Mouse (Mus musculus) c-Kit-positive CD71-positive TER-119-positive erythroid progenitor cells, embryonic 14.5 days (primary cell): ENCODE measurements around the gene Gm45062.

Experiments
- DNase-seq: peaks from one replicate; pipeline ENCODE4 v3.0.0-alpha.2; 2013; ENCODE audit warnings: low spot score

Gene Gm45062

GRCm38 (mm10) chr6:8619582-8620350 is 360.5 kb downstream of the Gm45062 start:
- DNase-seq: no peak

GRCm38 (mm10) chr6:8623045-8623444 is 363.8 kb downstream of the Gm45062 start:
- DNase-seq: no peak

- no peak for DNase-seq
Measured at GRCm38 (mm10) chr6:8628226-8628625, 369.0 kb downstream of the Gm45062 start.

- DNase-seq: no peak
Measured at GRCm38 (mm10) chr6:8628715-8629267, 369.5 kb downstream of the Gm45062 start.

GRCm38 (mm10) chr6:8630531-8630930 is 371.3 kb downstream of the Gm45062 start:
- no peak for DNase-seq

GRCm38 (mm10) chr6:8631362-8631761 is 372.1 kb downstream of the Gm45062 start:
- DNase-seq: no peak

GRCm38 (mm10) chr6:8631986-8632632 is 372.9 kb downstream of the Gm45062 start:
- no peak for DNase-seq

- no peak for DNase-seq
Measured at GRCm38 (mm10) chr6:8632701-8633100, 373.5 kb downstream of the Gm45062 start.

- DNase-seq: no peak
Measured at GRCm38 (mm10) chr6:8638122-8638521, 378.9 kb downstream of the Gm45062 start.

- DNase-seq: no peak
Measured at GRCm38 (mm10) chr6:8638899-8639298, 379.6 kb downstream of the Gm45062 start.

GRCm38 (mm10) chr6:8639526-8639925 is 380.3 kb downstream of the Gm45062 start:
- DNase-seq: no peak

- DNase-seq: no peak
Measured at GRCm38 (mm10) chr6:8640863-8641262, 381.6 kb downstream of the Gm45062 start.

GRCm38 (mm10) chr6:8644703-8645102 is 385.5 kb downstream of the Gm45062 start:
- no peak for DNase-seq

GRCm38 (mm10) chr6:8645708-8646107 is 386.5 kb downstream of the Gm45062 start:
- DNase-seq: no peak
